Mouse (Mus musculus) stomach, embryonic 14.5 days (tissue): ENCODE results near the gene Usp4. TPM values are rescaled to one million over a fixed set of nuclear protein-coding genes. Genes with fewer than 3 reads are reported as not detected.
A peak's percentile ranks its signal among the peaks of the same experiment; 100 is the strongest.

ENCODE experiments used
- ATAC-seq: fragments of 200-750 bp; cut with Nextera tagmentation; 2 replicates; pipeline ENCODE4 v1.8.0; 2017; ENCODE audit warnings: low read depth, moderate TSS enrichment; ENCODE audit not compliant: insufficient number of reproducible peaks, insufficient read depth, low FRiP score
- H3K27ac ChIP-seq: fragments of 300-500 bp; sonication (generic); 2 replicates; pipeline ENCODE4 v1.5.1; 2014; ENCODE audit warnings: mild to moderate bottlenecking, low read length, moderate library complexity, mixed read lengths
- H3K27me3 ChIP-seq: fragments of 300-500 bp; sonication (generic); 2 replicates; pipeline ENCODE4 v1.6.1; 2014; ENCODE audit warnings: low read length, control low read depth, mixed read lengths; ENCODE audit not compliant: control insufficient read depth, insufficient read depth
- H3K36me3 ChIP-seq: fragments of 300-500 bp; sonication (generic); 2 replicates; pipeline ENCODE4 v1.6.1; 2014; ENCODE audit warnings: mild to moderate bottlenecking, control low read depth, low read length, moderate library complexity, mixed read lengths; ENCODE audit not compliant: control insufficient read depth, insufficient read depth
- H3K4me1 ChIP-seq: fragments of 300-500 bp; sonication (generic); 2 replicates; pipeline ENCODE4 v1.6.1; 2014; ENCODE audit warnings: low read length, control low read depth, mixed read lengths; ENCODE audit not compliant: control insufficient read depth, insufficient read depth
- H3K4me2 ChIP-seq: fragments of 300-500 bp; sonication (generic); replicated peaks from 2 replicates; pipeline ENCODE4 v1.6.1; 2014; ENCODE audit warnings: low read depth, low read length, control low read depth
- H3K4me3 ChIP-seq: fragments of 300-500 bp; sonication (generic); 2 replicates; pipeline ENCODE4 v1.5.1; 2014; ENCODE audit warnings: low read depth, low read length, control low read depth
- H3K9ac ChIP-seq: fragments of 300-500 bp; sonication (generic); replicated peaks from 2 replicates; pipeline ENCODE4 v1.6.1; 2014; ENCODE audit warnings: low read depth, mild to moderate bottlenecking, control low read depth, low read length, moderate library complexity, mixed read lengths
- H3K9me3 ChIP-seq: fragments of 300-500 bp; sonication (generic); 2 replicates; pipeline ENCODE4 v1.6.1; 2016; ENCODE audit warnings: low read depth, low read length, control low read depth; ENCODE audit not compliant: control insufficient read depth
- WGBS: fragments of 180-500 bp; shearing (Covaris S2); extraction: QIAGEN DNeasy Blood & Tissue Kit; methylation state at CpG from one replicate; pipeline ENCODE4 v1.1.7; 2014; 5-methylcytosine and 5-hydroxymethylcytosine counted together
- polyA plus RNA-seq: library from polyadenylated mRNA; unstranded; fragments of >200 nt; fragmentation: Nextera tagmentation; extraction: Ambion mirVana; gene quantifications from 2 replicates; pipeline ENCODE4 v1.2.1, GENCODE M21; 2014

Usp4 gene
- polyA plus RNA-seq: 102 and 103 TPM in 2 replicates

GRCm38 (mm10) chr9:108347540-108348289, at the start of gene Usp4:
Usp4 (plus strand) TSS chr9:108347853.
- peaks cover 9% of the 10 kb centered on the region for H3K4me1 ChIP-seq
- under 1% methylated on average over 74 of the region's 75 CpGs for WGBS
- peak within 1 kb of the TSS; percentile 65 for H3K4me2 ChIP-seq
- peak within 1 kb of the TSS; percentile 95 for H3K27ac ChIP-seq
- H3K27me3 ChIP-seq: no peaks in the 10 kb centered on the region
- peak within 1 kb of the TSS; percentile 68 for H3K4me3 ChIP-seq
- H3K9me3 ChIP-seq: no peaks in the 10 kb centered on the region
- peaks cover 19% of the 10 kb centered on the region for H3K36me3 ChIP-seq
- peak within 1 kb of the TSS; percentile 81 for H3K9ac ChIP-seq
- peak; percentile 96 for ATAC-seq

- no peak overlapping the region for H3K4me2 ChIP-seq
- peaks cover 21% of the 10 kb centered on the region for H3K36me3 ChIP-seq
- H3K4me3 ChIP-seq: no peak overlapping the region
- WGBS: 65% methylated on average over 3 of the region's 3 CpGs
- no peaks in the 10 kb centered on the region for H3K27me3 ChIP-seq
- no peak overlapping the region for H3K9ac ChIP-seq
- H3K27ac ChIP-seq: peak overlapping the region; percentile 72; the same call in 1 of the 2 replicates
- peaks cover 6% of the 10 kb centered on the region for H3K4me1 ChIP-seq
- H3K9me3 ChIP-seq: no peaks in the 10 kb centered on the region
- ATAC-seq: peak; percentile 5; the same call in 1 of the 2 replicates
Observed at GRCm38 (mm10) chr9:108301853-108302252, 45.8 kb upstream of the Usp4 start.

GRCm38 (mm10) chr9:108304716-108305115, 42.9 kb upstream of the Usp4 start:
- Histone ChIP-seq H3K36me3 (peaks cover 21% of the 10 kb centered on the region), H3K4me1 (peaks cover 26% of the 10 kb centered on the region), H3K4me3 (peak overlapping the region; percentile 87), H3K27me3 (no peaks in the 10 kb centered on the region), H3K9me3 (no peaks in the 10 kb centered on the region), H3K27ac (no peak overlapping the region), H3K9ac (peak overlapping the region; percentile 60; the same call in 1 of the 2 replicates), H3K4me2 (peak overlapping the region; percentile 93)
- 76% methylated on average over 4 of the region's 4 CpGs for WGBS
- ATAC-seq: no peak

DNA sequence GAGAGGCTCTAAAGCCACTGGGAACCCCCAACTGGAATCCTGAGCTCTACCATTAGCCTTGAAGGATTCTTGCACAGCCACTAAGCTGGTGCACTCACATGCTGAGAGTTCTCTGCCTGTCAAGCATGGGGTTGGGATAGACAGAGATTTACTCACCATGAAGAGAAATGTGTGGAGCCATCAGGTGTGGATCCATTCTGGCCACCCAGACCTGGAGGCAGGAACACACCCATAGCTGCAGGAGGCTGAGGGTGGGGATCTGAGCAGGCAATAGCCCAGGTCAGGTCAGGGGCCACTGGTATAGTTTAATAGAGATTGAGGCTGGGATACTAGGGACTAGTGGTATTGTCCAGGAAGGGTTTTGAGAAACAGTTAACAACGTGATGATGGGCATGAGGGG, 42.5 kb upstream of the Usp4 start:
- Histone ChIP-seq H3K27ac (peak overlapping the region; percentile 57; the same call in 1 of the 2 replicates), H3K9me3 (no peaks in the 10 kb centered on the region), H3K36me3 (peaks cover 21% of the 10 kb centered on the region), H3K4me2 (peak overlapping the region; percentile 93), H3K4me1 (peaks cover 26% of the 10 kb centered on the region), H3K27me3 (no peaks in the 10 kb centered on the region), H3K9ac (peak overlapping the region; percentile 60), H3K4me3 (peak overlapping the region; percentile 87)
- WGBS: 0% methylated on average over 1 of the region's 1 CpGs
- ATAC-seq: no peak

DNA sequence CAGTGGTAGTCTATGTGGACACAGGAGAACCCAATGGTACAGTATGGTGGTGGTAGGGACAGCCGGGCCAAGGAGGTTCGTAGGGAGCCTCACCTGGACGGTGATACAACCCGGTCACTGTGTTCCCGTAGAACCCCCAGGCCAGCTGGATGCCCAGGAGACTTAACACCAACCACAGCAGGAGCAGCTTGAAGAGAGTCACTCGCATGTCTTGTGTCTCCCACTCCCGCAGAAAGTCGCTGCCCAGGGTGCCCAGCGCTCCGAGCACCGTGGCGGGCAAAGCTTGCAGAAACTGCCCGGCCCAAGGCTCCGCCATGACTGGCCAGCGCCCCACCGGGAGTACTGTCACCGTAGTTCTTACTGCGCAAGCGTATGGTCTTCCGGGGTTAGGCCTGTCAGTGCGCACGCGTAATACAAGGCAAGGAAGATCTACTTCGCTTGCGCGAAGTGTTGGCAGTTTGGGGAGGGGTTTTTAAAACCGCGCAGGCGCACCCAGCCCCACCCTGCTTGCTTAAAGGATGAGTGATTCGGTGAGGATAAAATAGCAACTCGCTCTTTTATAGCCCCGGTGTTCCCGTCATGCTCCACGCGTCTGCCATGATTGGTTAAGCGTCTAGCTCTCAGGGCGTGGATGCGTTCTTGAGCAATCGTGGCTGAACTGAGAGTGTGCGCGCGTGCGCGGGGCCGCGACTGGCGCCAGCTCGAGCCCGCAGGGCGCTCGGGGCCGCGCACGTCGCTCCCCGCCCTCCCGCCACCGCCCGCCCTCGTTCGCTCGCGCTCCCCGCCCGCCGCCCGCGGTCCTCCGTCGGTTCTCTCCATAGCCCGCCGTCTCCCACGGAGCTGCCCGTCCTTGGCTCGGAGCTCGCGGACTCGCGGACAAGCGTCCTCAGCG, 41.8 kb upstream of the Usp4 start, which contains the start of the genes Rhoa and Tcta:
Rhoa (plus strand) TSS at position 501 of the 892 bp plus-strand sequence.
Tcta (minus strand) TSS at position 532 of the 892 bp plus-strand sequence.
- Histone ChIP-seq H3K4me2 (peak within 1 kb of the TSS; percentile 93), H3K4me1 (peaks cover 29% of the 10 kb centered on the region), H3K27ac (peak within 1 kb of the TSS; percentile 100), H3K9ac (peak within 1 kb of the TSS; percentile 97), H3K4me3 (peak within 1 kb of the TSS; percentile 87), H3K36me3 (peaks cover 21% of the 10 kb centered on the region), H3K9me3 (no peaks in the 10 kb centered on the region), H3K27me3 (no peaks in the 10 kb centered on the region)
- under 1% methylated on average over 81 of the region's 81 CpGs for WGBS
- ATAC-seq: peak; percentile 94

DNA sequence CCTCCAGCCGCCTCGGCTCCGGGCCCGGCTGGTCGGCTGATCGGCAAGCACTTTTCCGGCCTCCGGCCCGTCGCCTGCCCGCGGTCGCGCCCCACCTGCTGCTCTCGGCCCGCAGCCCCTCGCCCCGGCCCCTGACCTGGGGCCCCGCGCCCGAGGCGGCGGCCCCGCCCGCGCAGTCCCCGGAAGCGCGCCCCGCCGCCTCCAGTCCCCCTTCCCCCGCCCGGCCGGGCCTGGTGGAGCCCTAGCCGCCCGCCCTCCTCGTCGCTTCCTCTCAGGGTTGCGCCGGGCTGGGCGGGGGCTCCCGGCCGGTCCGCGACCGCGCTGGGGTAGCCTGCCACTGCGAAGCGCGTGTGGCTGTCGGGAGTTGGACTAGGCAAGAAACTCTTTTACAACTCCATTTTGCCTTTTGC, 41.1 kb upstream of the Usp4 start:
- H3K9ac ChIP-seq: peak overlapping the region; percentile 97
- H3K9me3 ChIP-seq: no peaks in the 10 kb centered on the region
- peaks cover 19% of the 10 kb centered on the region for H3K36me3 ChIP-seq
- H3K27me3 ChIP-seq: no peaks in the 10 kb centered on the region
- peak; percentile 79 for ATAC-seq
- H3K4me2 ChIP-seq: peak overlapping the region; percentile 86
- peak overlapping the region; percentile 87 for H3K4me3 ChIP-seq
- peak overlapping the region; percentile 100 for H3K27ac ChIP-seq
- under 1% methylated on average over 51 of the region's 51 CpGs for WGBS
- H3K4me1 ChIP-seq: peaks cover 29% of the 10 kb centered on the region

GRCm38 (mm10) chr9:108307021-108307807, 40.4 kb upstream of the Usp4 start:
- no peaks in the 10 kb centered on the region for H3K9me3 ChIP-seq
- peak overlapping the region; percentile 100 for H3K27ac ChIP-seq
- H3K27me3 ChIP-seq: no peaks in the 10 kb centered on the region
- H3K4me1 ChIP-seq: peaks cover 29% of the 10 kb centered on the region
- 9% methylated on average over 12 of the region's 12 CpGs for WGBS
- ATAC-seq: no peak
- peak overlapping the region; percentile 97 for H3K9ac ChIP-seq
- H3K4me2 ChIP-seq: peak overlapping the region; percentile 86
- peak overlapping the region; percentile 87 for H3K4me3 ChIP-seq
- H3K36me3 ChIP-seq: peaks cover 19% of the 10 kb centered on the region
